Mouse (Mus musculus) embryonic facial prominence, embryonic 11.5 days (tissue): ENCODE measurements around the gene Rom1. TPM values are rescaled to one million over a fixed set of nuclear protein-coding genes. Genes with fewer than 3 reads are reported as not detected.

Source experiments
- ATAC-seq: fragments of 200-750 bp; cut with Nextera tagmentation; replicated peaks from 2 replicates; pipeline ENCODE4 v1.8.0; 2017; ENCODE audit warnings: low read depth; ENCODE audit not compliant: insufficient number of reproducible peaks, low FRiP score, low TSS enrichment
- DNase-seq: peaks from one replicate; pipeline ENCODE4 v3.0.0-alpha.2; 2015; ENCODE audit warnings: low spot score
- H3K27ac ChIP-seq: fragments of 300-500 bp; sonication (generic); replicated peaks from 2 replicates; pipeline ENCODE4 v1.5.1; 2014; ENCODE audit warnings: mild to moderate bottlenecking, low read depth, low read length, control low read depth
- H3K27me3 ChIP-seq: fragments of 300-500 bp; sonication (generic); 2 replicates; pipeline ENCODE4 v1.6.1; 2014; ENCODE audit warnings: mild to moderate bottlenecking, low read length, moderate library complexity, mixed read lengths; ENCODE audit not compliant: control insufficient read depth, insufficient read depth
- H3K36me3 ChIP-seq: fragments of 300-500 bp; sonication (generic); replicated peaks from 2 replicates; pipeline ENCODE4 v1.6.1; 2014; ENCODE audit warnings: low read depth, mild to moderate bottlenecking, low read length, moderate library complexity, mixed read lengths; ENCODE audit not compliant: control insufficient read depth, insufficient read depth
- H3K4me1 ChIP-seq: fragments of 300-500 bp; sonication (generic); 2 replicates; pipeline ENCODE4 v1.6.1; 2014; ENCODE audit warnings: low read length, mixed read lengths; ENCODE audit not compliant: control insufficient read depth, insufficient read depth
- H3K4me2 ChIP-seq: fragments of 300-500 bp; sonication (generic); 2 replicates; pipeline ENCODE4 v1.6.1; 2014; ENCODE audit warnings: low read depth, mild to moderate bottlenecking, control low read depth, low read length, moderate library complexity
- H3K4me3 ChIP-seq: fragments of 300-500 bp; sonication (generic); 2 replicates; pipeline ENCODE4 v1.5.1; 2014; ENCODE audit warnings: low read depth, low read length, control low read depth
- H3K9ac ChIP-seq: fragments of 300-500 bp; sonication (generic); replicated peaks from 2 replicates; pipeline ENCODE4 v1.6.1; 2014; ENCODE audit warnings: mild to moderate bottlenecking, control low read depth, low read length
- H3K9me3 ChIP-seq: fragments of 300-500 bp; sonication (generic); replicated peaks from 2 replicates; pipeline ENCODE4 v1.6.1; 2016; ENCODE audit warnings: mild to moderate bottlenecking, low read length, inconsistent platforms, mixed read lengths; ENCODE audit not compliant: control insufficient read depth
- WGBS: fragments of 180-500 bp; shearing (Covaris S2); extraction: QIAGEN DNeasy Blood & Tissue Kit; methylation state at CpG from one replicate; pipeline ENCODE4 v1.1.7; 2014; 5-methylcytosine and 5-hydroxymethylcytosine counted together
- polyA plus RNA-seq: library from polyadenylated mRNA; unstranded; fragments of >200 nt; fragmentation: Nextera tagmentation; extraction: Ambion mirVana; gene quantifications from 2 replicates; pipeline ENCODE4 v1.2.1, GENCODE M21; 2014

The Rom1 gene
- polyA plus RNA-seq, 1 experiment from 2014 or later, result 0.81 TPM

DNA sequence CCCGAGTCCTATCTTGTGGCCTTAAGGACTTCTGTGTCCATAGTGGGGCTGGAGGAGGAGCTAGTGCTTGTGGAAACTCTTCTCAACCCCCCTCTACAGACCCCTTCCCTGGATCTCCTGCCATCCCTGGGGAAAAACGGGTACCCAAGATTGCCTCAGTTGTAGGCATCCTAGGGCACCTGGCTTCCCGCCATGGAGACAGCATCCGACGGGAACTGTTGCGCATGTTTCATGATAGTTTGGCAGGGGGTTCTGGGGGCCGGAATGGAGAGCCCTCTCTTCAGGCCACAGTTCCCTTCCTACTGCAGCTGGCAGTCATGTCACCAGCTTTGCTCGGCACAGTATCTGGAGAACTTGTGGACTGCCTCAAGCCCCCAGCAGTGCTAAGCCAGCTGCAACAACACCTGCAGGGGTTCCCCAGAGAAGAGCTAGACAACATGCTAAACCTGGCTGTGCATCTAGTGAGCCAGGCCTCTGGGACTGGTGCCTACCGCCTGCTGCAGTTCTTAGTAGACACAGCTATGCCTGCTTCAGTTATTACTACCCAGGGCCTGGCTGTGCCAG, 33.7 kb downstream of the Rom1 start:
- no peak overlapping the region for H3K9ac ChIP-seq
- peaks cover 6% of the 10 kb centered on the region for H3K36me3 ChIP-seq
- H3K4me2 ChIP-seq, result no peak overlapping the region
- ATAC-seq (no peak), DNase-seq (no peak)
- no peaks in the 10 kb centered on the region for H3K9me3 ChIP-seq
- H3K27ac ChIP-seq, result no peak overlapping the region
- 91% methylated on average over 9 of the region's 9 CpGs for WGBS
- H3K4me3 ChIP-seq, result no peak overlapping the region
- H3K27me3 ChIP-seq, result no peaks in the 10 kb centered on the region
- H3K4me1 ChIP-seq, result no peaks in the 10 kb centered on the region

DNA sequence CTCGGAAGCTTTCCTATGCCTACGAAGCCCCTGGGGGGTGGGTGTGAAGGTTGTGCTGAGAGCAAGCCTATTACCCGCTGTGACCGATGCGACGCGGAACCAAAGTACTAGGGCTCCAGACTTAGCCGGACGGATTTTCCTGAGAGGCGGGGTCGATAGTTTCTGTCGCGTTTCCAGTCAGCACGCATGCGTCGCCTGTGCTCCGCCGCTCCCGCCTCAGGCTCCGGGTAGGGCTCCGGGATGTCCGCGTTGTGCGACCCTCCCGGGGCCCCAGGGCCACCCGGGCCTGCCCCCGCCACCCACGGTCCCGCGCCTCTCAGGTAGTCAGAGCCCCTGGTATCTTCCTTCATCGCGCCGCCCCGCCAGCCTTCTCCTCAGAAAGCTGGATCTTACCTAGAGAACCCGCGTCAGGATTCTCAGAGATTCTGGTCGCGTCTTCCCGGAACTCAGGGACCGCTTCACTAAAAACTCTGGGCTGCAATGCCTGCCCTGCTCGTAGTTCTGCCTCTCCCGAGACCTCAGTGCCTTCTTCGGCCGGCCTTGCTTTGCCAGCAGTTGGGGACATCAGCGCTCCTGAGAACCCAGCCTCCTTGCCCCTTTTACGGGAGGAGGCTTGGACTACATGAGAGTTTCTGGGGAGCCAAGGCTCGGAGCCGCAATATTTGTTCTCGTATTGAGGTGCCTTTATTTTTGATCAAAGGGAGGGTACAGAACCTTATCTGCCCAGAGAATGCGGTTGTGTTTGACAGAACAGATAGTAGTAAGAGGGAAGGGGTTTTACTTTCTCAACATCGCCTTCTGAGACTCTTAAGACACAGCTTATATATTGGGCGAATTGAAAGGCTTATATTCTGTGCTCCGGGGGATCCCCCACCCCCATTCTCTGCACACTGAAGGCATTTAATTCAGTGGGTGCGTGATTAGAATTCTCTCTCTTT, 36.1 kb downstream of the Rom1 start, which contains the start of gene Ints5:
Gene Ints5, plus strand, starts transcription at position 177 of the 938 bp plus-strand sequence.
- Histone ChIP-seq H3K27ac (peak within 1 kb of the TSS; percentile 63; the same call in 1 of the 2 replicates), H3K4me2 (peak within 1 kb of the TSS; percentile 75), H3K27me3 (no peaks in the 10 kb centered on the region), H3K9ac (peak within 1 kb of the TSS; percentile 95), H3K4me3 (peak within 1 kb of the TSS; percentile 74), H3K36me3 (peaks cover 7% of the 10 kb centered on the region), H3K4me1 (no peaks in the 10 kb centered on the region), H3K9me3 (no peaks in the 10 kb centered on the region)
- ATAC-seq (peak; percentile 46), DNase-seq (peak; percentile 92)
- WGBS, result 3% methylated on average over 54 of the region's 54 CpGs

DNA sequence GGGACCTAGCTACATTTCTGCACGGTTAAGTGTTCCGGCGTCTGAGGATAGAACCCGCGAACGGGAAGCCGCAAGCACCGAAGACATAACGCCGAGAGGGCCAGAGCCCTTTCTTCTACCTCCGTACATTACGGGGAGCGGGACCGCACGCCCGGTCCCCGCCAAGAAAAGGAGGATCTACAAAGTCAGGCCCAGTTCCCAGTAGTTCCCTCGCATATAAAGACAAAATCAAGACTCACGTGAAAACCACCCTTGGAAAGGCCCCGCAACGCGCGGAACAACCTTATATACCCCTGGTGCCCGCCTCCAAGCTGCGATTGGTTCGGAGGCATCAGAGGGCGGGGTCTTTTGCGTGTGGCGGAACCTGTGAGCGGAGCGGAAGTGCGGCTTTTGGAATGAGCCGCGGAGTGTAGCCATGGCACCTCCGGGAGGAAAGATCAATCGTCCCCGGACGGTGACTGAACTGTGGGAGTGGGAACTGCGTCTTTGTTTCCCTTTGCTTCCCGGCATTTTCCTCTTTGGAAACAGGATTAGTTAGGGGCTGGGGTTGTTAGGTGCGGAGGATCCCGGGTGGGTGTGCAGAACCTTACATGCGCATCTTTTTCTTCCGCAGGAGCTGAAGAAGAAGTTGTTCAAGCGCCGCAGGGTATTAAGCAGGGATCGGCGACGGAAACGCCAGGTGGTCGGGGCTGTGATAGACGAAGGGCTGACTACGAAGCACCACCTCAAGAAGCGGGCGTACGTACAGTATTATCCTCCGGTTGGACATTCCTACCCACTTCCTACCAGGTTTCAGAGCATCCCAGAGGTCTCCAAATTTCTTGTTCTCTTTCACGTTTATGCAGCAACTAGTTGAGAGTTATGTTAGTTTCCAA, 40.4 kb downstream of the Rom1 start, which contains the start of the genes 1810009A15Rik and Gm49416:
Gene 1810009A15Rik, plus strand, starts transcription at position 343 of the 875 bp plus-strand sequence.
Gene Gm49416, plus strand, starts transcription at position 416 of the 875 bp plus-strand sequence.
- DNase-seq (peak; percentile 99), ATAC-seq (peak; percentile 95)
- Histone ChIP-seq H3K36me3 (peaks cover 4% of the 10 kb centered on the region), H3K4me1 (no peaks in the 10 kb centered on the region), H3K4me2 (peak within 1 kb of the TSS; percentile 68), H3K9ac (peak within 1 kb of the TSS; percentile 77), H3K27me3 (no peaks in the 10 kb centered on the region), H3K9me3 (no peaks in the 10 kb centered on the region), H3K4me3 (peak within 1 kb of the TSS; percentile 44), H3K27ac (peak within 1 kb of the TSS; percentile 60)
- under 1% methylated on average over 58 of the region's 58 CpGs for WGBS

DNA sequence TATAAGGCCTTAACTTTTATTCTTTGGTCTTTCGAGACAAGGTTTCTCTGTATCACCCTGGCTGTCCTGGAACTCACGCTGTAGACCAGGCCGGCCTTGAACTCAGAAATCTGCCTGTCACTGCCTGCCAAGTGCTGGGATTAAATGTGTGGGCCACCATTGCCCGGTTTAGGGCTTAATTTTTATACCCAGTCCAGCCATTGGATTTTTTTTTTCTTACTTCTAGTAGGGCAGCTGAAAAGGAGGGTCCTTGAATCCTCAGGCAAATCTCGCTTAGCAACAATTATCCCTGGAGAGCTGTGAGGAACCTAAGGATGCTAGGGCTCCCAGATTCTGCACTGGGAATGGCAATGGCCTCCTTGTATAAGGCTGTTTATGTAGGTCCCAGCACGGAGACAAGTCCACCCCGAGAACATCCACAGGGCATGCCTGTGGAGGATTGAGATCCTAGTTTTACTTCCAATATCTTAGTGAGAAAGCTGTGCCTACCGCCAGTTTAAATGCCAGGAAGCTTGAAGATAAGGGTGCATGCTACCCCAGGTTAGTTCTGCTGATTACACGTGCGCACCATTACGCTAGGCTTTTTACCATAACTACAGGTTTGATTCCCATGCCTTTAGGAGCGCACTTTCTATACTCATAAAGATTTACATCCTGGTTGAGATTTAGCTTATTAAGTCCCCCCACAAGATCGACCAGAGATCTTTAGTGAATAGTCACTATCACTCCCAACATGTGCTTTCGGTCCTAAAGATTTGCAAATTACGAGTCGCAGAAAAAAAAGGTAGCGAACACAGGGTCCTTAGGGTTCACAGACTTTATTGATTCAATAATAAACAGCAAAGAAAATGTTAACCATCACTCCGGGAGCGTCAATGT, 41.3 kb downstream of the Rom1 start:
- H3K27me3 ChIP-seq, result no peaks in the 10 kb centered on the region
- peaks cover 4% of the 10 kb centered on the region for H3K36me3 ChIP-seq
- H3K9me3 ChIP-seq, result no peaks in the 10 kb centered on the region
- DNase-seq, result no peak
- WGBS, result 16% methylated on average over 19 of the region's 19 CpGs
- H3K4me3 ChIP-seq, result peak overlapping the region; percentile 44
- peak overlapping the region; percentile 68 for H3K4me2 ChIP-seq
- peak overlapping the region; percentile 60; the same call in 1 of the 2 replicates for H3K27ac ChIP-seq
- no peak for ATAC-seq
- H3K9ac ChIP-seq, result peak overlapping the region; percentile 77
- no peaks in the 10 kb centered on the region for H3K4me1 ChIP-seq

DNA sequence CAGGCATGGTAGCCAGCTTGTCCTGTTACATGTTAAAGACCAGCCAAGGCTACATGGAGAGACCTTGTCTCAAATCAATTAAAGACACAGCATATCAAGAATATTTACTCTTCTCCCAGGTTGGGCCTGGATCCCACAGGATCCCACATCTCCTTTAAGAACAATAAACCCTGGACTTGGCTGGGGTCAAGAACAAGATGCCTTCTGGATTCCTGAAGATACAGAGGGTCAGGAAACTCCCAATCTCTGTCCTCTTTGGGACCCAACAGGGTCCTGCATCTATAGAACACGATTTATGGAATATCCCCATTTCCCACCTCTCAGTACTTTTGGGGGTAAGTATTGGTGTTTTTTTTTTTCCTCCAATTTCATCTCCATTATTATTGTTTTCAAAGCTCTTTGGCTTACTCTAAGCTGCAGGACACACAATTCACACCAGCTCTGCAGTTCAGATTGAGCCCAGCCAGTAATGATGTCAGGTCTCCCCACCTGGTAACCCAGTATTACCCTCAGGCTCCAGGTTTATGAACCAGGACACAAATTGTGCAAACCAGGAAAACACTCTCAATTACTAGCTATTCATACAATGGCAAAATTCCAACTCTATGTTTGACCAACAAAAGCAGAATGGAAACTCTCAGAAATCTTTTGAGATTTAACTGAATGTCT, 42.1 kb downstream of the Rom1 start:
- DNase-seq (no peak), ATAC-seq (no peak)
- H3K27ac ChIP-seq, result no peak overlapping the region
- no peak overlapping the region for H3K9ac ChIP-seq
- no peaks in the 10 kb centered on the region for H3K9me3 ChIP-seq
- H3K27me3 ChIP-seq, result no peaks in the 10 kb centered on the region
- peaks cover 4% of the 10 kb centered on the region for H3K36me3 ChIP-seq
- H3K4me1 ChIP-seq, result no peaks in the 10 kb centered on the region
- WGBS, result 52% methylated on average over 1 of the region's 1 CpGs
- no peak overlapping the region for H3K4me2 ChIP-seq
- H3K4me3 ChIP-seq, result no peak overlapping the region

DNA sequence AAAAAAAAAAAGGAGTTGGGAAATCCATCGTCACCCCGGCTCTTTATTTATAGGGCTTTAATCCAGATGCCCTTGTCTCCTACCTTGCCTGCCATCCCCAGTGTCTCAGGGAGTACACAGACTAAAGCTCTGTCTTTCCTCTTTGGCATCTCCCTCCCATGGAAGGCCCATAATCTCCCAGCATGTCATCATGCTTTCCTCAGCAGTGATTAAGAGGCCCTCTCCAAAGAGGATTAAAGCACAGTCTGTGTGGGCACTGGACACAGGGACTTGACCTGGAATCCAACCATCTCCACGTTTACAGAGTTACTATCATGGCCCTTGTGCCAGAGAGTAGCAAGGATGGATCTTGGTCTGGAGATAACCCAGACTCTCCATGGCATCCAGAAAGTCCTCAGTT, 45.5 kb downstream of the Rom1 start, which contains the start of the genes Lbhd1 and Gm49403:
Gene Lbhd1, plus strand, starts transcription at position 117 of the 400 bp plus-strand sequence.
Gene Gm49403, plus strand, starts transcription at position 315 of the 400 bp plus-strand sequence.
- no peak for ATAC-seq
- WGBS, result 82% methylated on average over 3 of the region's 3 CpGs
- no peaks in the 10 kb centered on the region for H3K27me3 ChIP-seq

More for the DNA sequence above, 45.5 kb downstream of the Rom1 start, which contains the start of the genes Lbhd1 and Gm49403:
- Histone ChIP-seq H3K36me3 (no peaks in the 10 kb centered on the region), H3K4me3 (no peak within 1 kb of the TSS), H3K9me3 (no peaks in the 10 kb centered on the region), H3K4me1 (no peaks in the 10 kb centered on the region), H3K9ac (no peak within 1 kb of the TSS), H3K4me2 (no peak within 1 kb of the TSS), H3K27ac (no peak within 1 kb of the TSS)
- DNase-seq, result no peak
